Mouse (Mus musculus) retina, postnatal 7 days (tissue): ENCODE data around the gene Ptcd1.
"Not testable (repeated sequence)": the region's sequence is repeated elsewhere in the genome, so short reads cannot be mapped to it uniquely, and the experiment has no call there.

Source experiments
- DNase-seq: peaks from one replicate; pipeline ENCODE4 v3.0.0-alpha.2; 2012; ENCODE audit warnings: low read depth, low spot score

The Ptcd1 gene

GRCm38 (mm10) chr5:145114606-145115473 is 52.1 kb downstream of the Ptcd1 start:
- no peak for DNase-seq

- peak; percentile 31 for DNase-seq
Measured at GRCm38 (mm10) chr5:145114071-145114605, 52.8 kb downstream of the Ptcd1 start, which contains the start of gene Arpc1b. Gene Arpc1b (plus strand): TSS chr5:145114215.

- no peak for DNase-seq
Measured at GRCm38 (mm10) chr5:145113416-145113815, 53.5 kb downstream of the Ptcd1 start.

- DNase-seq: no peak
Measured at GRCm38 (mm10) chr5:145112566-145112965, 54.3 kb downstream of the Ptcd1 start.

GRCm38 (mm10) chr5:145110401-145110800 is 56.5 kb downstream of the Ptcd1 start:
- no peak for DNase-seq

GRCm38 (mm10) chr5:145105694-145106275 is 61.1 kb downstream of the Ptcd1 start:
- no peak for DNase-seq

- DNase-seq: no peak
Measured at GRCm38 (mm10) chr5:145104328-145104727, 62.6 kb downstream of the Ptcd1 start.

GRCm38 (mm10) chr5:145102706-145103105 is 64.2 kb downstream of the Ptcd1 start:
- no peak for DNase-seq

- not testable (repeated sequence) for DNase-seq
Measured at GRCm38 (mm10) chr5:145101451-145101850, 65.5 kb downstream of the Ptcd1 start.

- no peak for DNase-seq
Measured at GRCm38 (mm10) chr5:145100960-145101359, 65.9 kb downstream of the Ptcd1 start.

GRCm38 (mm10) chr5:145098340-145098821 is 68.5 kb downstream of the Ptcd1 start:
- no peak for DNase-seq
